Mouse (Mus musculus) leukemia stem cell, adult 10-12 weeks (primary cell): ENCODE results near the gene Noa1. TPM values are rescaled to one million over a fixed set of nuclear protein-coding genes. Genes with fewer than 3 reads are reported as not detected.

Experiments used
- polyA plus RNA-seq: library from polyadenylated mRNA; stranded (reverse); fragments of >175 nt; gene quantifications from 2 replicates; pipeline ENCODE4 v1.2.3, GENCODE M21; 2012; ENCODE audit warnings: low replicate concordance

Gene Noa1
- 31.7 and 62.3 TPM in 2 replicates for polyA plus RNA-seq

GRCm38 (mm10) chr5:77309924-77310772 is at the start of gene Noa1, which contains the start of gene Polr2b:
TSS of gene Noa1 (minus strand) at chr5:77310084.
TSS of gene Polr2b (plus strand) at chr5:77310147.

GRCm38 (mm10) chr5:77265081-77265670 is 44.7 kb downstream of the Noa1 start, which contains the start of gene Rest:
TSS of gene Rest (plus strand) at chr5:77265491.

Other genes with a start within 250 kb of the Noa1 start
- gene Hopx, start 195.0 kb downstream of the Noa1 start, polyA plus RNA-seq, result 1.1 and 2.7 TPM in 2 replicates
- gene Spink2, start 98.6 kb downstream of the Noa1 start, polyA plus RNA-seq, result not detected in 2 replicates
- gene Rest, start 44.6 kb downstream of the Noa1 start, polyA plus RNA-seq, result 8.7 and 9.1 TPM in 2 replicates
- gene Polr2b, start 63 bp upstream of the Noa1 start, polyA plus RNA-seq, result 1.7 and 4.7 TPM in 2 replicates
- 114 and 292 TPM in 2 replicates for gene Igfbp7, start 98.0 kb upstream of the Noa1 start, polyA plus RNA-seq